Comparison of ENCODE assay signal across 12 mouse cellular contexts in the genomic region with DNA sequence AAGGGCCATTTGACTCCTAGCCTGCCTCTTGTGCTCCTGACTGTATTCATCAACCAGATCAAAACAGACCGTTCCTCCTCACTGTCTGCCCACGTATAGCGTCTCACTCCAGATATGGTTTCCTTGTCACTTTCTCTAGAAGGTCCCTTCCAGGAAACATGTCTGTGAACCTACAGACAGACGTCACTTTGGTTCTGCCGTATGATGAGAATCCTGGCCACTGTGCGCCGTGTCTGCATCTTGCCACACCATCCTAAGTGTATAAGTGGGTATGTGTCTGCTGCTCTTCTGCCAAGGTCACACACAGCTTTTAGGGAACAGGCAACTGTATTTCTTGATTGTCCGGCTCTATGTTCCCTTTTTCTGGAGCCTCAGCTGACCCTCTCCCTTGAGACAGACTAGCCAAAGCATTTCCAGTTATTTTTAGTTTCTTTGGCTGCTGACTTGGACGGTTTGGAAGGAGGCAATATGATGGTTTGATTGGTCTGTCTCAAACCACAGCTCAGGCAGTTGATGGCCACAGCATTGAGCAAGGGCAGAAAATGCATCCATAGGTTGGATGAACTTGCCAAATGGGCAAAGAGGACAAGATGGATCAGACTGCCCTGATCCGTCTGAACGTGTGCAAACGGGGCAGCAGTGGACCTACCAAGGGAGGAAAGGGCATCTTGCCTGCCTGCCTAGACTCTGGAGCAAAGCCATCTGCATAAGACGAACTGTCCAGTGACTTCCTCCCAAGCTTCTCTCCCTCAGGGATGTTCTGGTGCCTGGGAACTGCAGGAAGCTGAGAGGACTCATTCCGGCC. TPM values are rescaled to one million over a fixed set of nuclear protein-coding genes. Genes with fewer than 3 reads are reported as not detected.
A peak's percentile ranks its signal among the peaks of the same experiment; 100 is the strongest.
DNase-seq lines count a peak whose midpoint lies in the region; ATAC-seq and TF ChIP-seq lines count a peak whose summit lies in the region.
"Had no signal": no experiment of that assay in that cellular context is flagged by ENCODE, and none has a peak within 500 bp of the region (broad histone marks: within the 10 kb centered on the region; RNA-seq: fewer than 3 reads in every experiment).

No protein-coding gene starts in this region.

- no peak for TF ChIP-seq POLR2A in cerebellum, adult 2 months (IDR thresholded peaks at IDR 0.05; ENCODE audit: borderline replicate concordance, insufficient read depth, low read length)

- peak; percentile 78 to 84 for DNase-seq in heart, adult 18-20 months
- DNase-seq in heart, adult 8-10 months (ENCODE audit: low spot score) = peak; percentile 80
- DNase-seq in kidney, postnatal 10 days = peak; percentile 20
- DNase-seq in MN1 (ENCODE audit: low spot score) = no peak
- no peak for DNase-seq in cerebellum, adult 2 months
- DNase-seq: spleen, adult 18-20 months had no signal

- no peak for ATAC-seq in heart, embryonic 11.5 days (replicated peaks; ENCODE audit: insufficient number of reproducible peaks, low FRiP score, low TSS enrichment)
- ATAC-seq in activated CD4-positive, CD25-positive, alpha-beta regulatory T cell, adult 4 months = peak; percentile 43
- no peak for ATAC-seq in forebrain, embryonic 16.5 days

- no peaks in the 10 kb centered on the region for H3K27me3 ChIP-seq in heart, embryonic 11.5 days (ENCODE audit: control insufficient read depth, insufficient read depth, low read length)
- H3K27me3 ChIP-seq in forebrain, embryonic 16.5 days (replicated peaks; ENCODE audit: control insufficient read depth, insufficient read depth, low read length) = no peaks in the 10 kb centered on the region
- H3K27me3 ChIP-seq in cerebellum, adult 2 months (ENCODE audit: control insufficient read depth, insufficient read depth, low read length) = no peaks in the 10 kb centered on the region
- H3K27me3 ChIP-seq: limb, embryonic 15.5 days; midbrain, embryonic 12.5 days had no signal

- peaks cover 6% of the 10 kb centered on the region for H3K4me1 ChIP-seq in heart, embryonic 11.5 days (ENCODE audit: control insufficient read depth, insufficient read depth, low read length)
- H3K4me1 ChIP-seq in forebrain, embryonic 16.5 days (replicated peaks; ENCODE audit: control insufficient read depth, insufficient read depth, low read length) = no peaks in the 10 kb centered on the region
- H3K4me1 ChIP-seq in cerebellum, adult 2 months (ENCODE audit: control insufficient read depth, insufficient read depth, low read length) = peaks cover 10% of the 10 kb centered on the region
- H3K4me1 ChIP-seq: limb, embryonic 15.5 days; midbrain, embryonic 12.5 days had no signal

- H3K4me2 ChIP-seq in heart, embryonic 11.5 days = no peak overlapping the region
- H3K4me2 ChIP-seq in forebrain, embryonic 16.5 days (ENCODE audit: low read length) = no peak overlapping the region
- H3K4me2 ChIP-seq: limb, embryonic 15.5 days; midbrain, embryonic 12.5 days had no signal

- H3K4me3 ChIP-seq in heart, embryonic 11.5 days (ENCODE audit: low read depth, low read length) = no peak overlapping the region
- no peak overlapping the region for H3K4me3 ChIP-seq in forebrain, embryonic 16.5 days (replicated peaks; ENCODE audit: low read length)
- no peak overlapping the region for H3K4me3 ChIP-seq in cerebellum, adult 2 months (replicated peaks; ENCODE audit: insufficient read depth, low read depth, low read length)
- H3K4me3 ChIP-seq: layer of hippocampus, adult 2 months; limb, embryonic 15.5 days; midbrain, embryonic 12.5 days had no signal

- no peak overlapping the region for H3K9ac ChIP-seq in heart, embryonic 11.5 days (ENCODE audit: low read depth, low read length)
- H3K9ac ChIP-seq in forebrain, embryonic 16.5 days (replicated peaks; ENCODE audit: low read depth, low read length) = no peak overlapping the region
- H3K9ac ChIP-seq: limb, embryonic 15.5 days; midbrain, embryonic 12.5 days had no signal

- H3K9me3 ChIP-seq in heart, embryonic 11.5 days (replicated peaks; ENCODE audit: control insufficient read depth, low read length) = no peaks in the 10 kb centered on the region
- H3K9me3 ChIP-seq in forebrain, embryonic 16.5 days (ENCODE audit: control insufficient read depth, low read length) = no peaks in the 10 kb centered on the region
- H3K9me3 ChIP-seq: limb, embryonic 15.5 days; midbrain, embryonic 12.5 days had no signal

- WGBS in heart, embryonic 11.5 days (ENCODE audit: insufficient replicate concordance) = 65% methylated on average over 14 of the region's 14 CpGs
- 90% methylated on average over 14 of the region's 14 CpGs for WGBS in forebrain, embryonic 16.5 days
- WGBS in cerebellum, adult 2 months = 61% methylated on average over 14 of the region's 14 CpGs

- H3K27ac ChIP-seq in heart, embryonic 11.5 days (ENCODE audit: low read depth, low read length) = no peak overlapping the region
- H3K27ac ChIP-seq in forebrain, embryonic 16.5 days (ENCODE audit: low read length) = no peak overlapping the region
- H3K27ac ChIP-seq in cerebellum, adult 2 months (ENCODE audit: insufficient read depth, low read length) = no peak overlapping the region
- H3K27ac ChIP-seq: layer of hippocampus, adult 2 months; limb, embryonic 15.5 days; midbrain, embryonic 12.5 days had no signal

- no peak for TF ChIP-seq CTCF in cerebellum, adult 2 months (IDR thresholded peaks at IDR 0.05; ENCODE audit: borderline replicate concordance, insufficient read depth, low read depth, low read length)

- H3K36me3 ChIP-seq in heart, embryonic 11.5 days (ENCODE audit: control insufficient read depth, insufficient read depth, low read length) = no peaks in the 10 kb centered on the region
- H3K36me3 ChIP-seq in forebrain, embryonic 16.5 days (ENCODE audit: control insufficient read depth, insufficient read depth) = peaks cover 2% of the 10 kb centered on the region; the same call in 1 of the 2 replicates

RNA-seq across cellular contexts. Expression of a gene that starts 37.6 kb away (rescaled TPM):
- 100 to 1,000 TPM; 127 to 137 TPM for total RNA-seq in heart, adult 18-20 months (2021)
- 21.0 and 21.7 TPM in 2 replicates for polyA plus RNA-seq in heart, embryonic 11.5 days (2014; fragmentation: Nextera tagmentation; extraction: Ambion mirVana)
- 10 to 100 TPM; 30.6 to 41.6 TPM for polyA plus RNA-seq in activated CD4-positive, CD25-positive, alpha-beta regulatory T cell, adult 4 months (2017; shearing (Covaris generic))
- total RNA-seq in heart, adult 8-10 months (2022) = 100 to 1,000 TPM; 154 to 156 (median 155) TPM
- polyA plus RNA-seq in forebrain, embryonic 16.5 days (2015; fragmentation: Nextera tagmentation; extraction: Ambion mirVana) = 39.4 and 42.2 TPM in 2 replicates
- 29.8 and 30.2 TPM in 2 replicates for polyA plus RNA-seq in cerebellum, adult 2 months (2012; rRNA removed)

Comparison
In these comparisons a context has a peak if more than half of its experiments do, and no peak if none do; other contexts are left out.
1. DNase-seq: peak in heart, adult 18-20 months (2 of 2), heart, adult 8-10 months (single experiment) and kidney, postnatal 10 days (single experiment); none in MN1 (single experiment) and cerebellum, adult 2 months (0 of 2).